Comparison of ENCODE assay signal across 13 mouse cellular contexts in genomic region chr8:95272871-95273270, GRCm38 (mm10). TPM values are rescaled to one million over a fixed set of nuclear protein-coding genes. Genes with fewer than 3 reads are reported as not detected.
A peak's percentile ranks its signal among the peaks of the same experiment; 100 is the strongest.
DNase-seq lines count a peak whose midpoint lies in the region; ATAC-seq lines count a peak whose summit lies in the region.
"Had no signal": no experiment of that assay in that cellular context is flagged by ENCODE, and none has a peak within 500 bp of the region (broad histone marks: within the 10 kb centered on the region; RNA-seq: fewer than 3 reads in every experiment).

No protein-coding gene starts in this region.

- 46% methylated on average over 2 of the region's 2 CpGs for WGBS in embryonic facial prominence, embryonic 14.5 days
- 38% methylated on average over 2 of the region's 2 CpGs for WGBS in embryonic facial prominence, embryonic 10.5 days
- 43% methylated on average over 2 of the region's 2 CpGs for WGBS in kidney, embryonic 16.5 days
- 13% methylated on average over 2 of the region's 2 CpGs for WGBS in lung, embryonic 16.5 days

- H3K36me3 ChIP-seq in embryonic facial prominence, embryonic 14.5 days (ENCODE audit: control insufficient read depth, insufficient read depth, low read length), result no peaks in the 10 kb centered on the region
- no peaks in the 10 kb centered on the region for H3K36me3 ChIP-seq in embryonic facial prominence, embryonic 10.5 days (replicated peaks)
- H3K36me3 ChIP-seq in kidney, embryonic 16.5 days (ENCODE audit: insufficient read depth, low read length), result no peaks in the 10 kb centered on the region
- H3K36me3 ChIP-seq in lung, embryonic 16.5 days (ENCODE audit: control insufficient read depth, insufficient read depth, low read length), result no peaks in the 10 kb centered on the region
- H3K36me3 ChIP-seq: hindbrain, embryonic 15.5 days; limb, embryonic 10.5 days had no signal

- no peak overlapping the region for H3K4me2 ChIP-seq in embryonic facial prominence, embryonic 14.5 days (ENCODE audit: low read depth, low read length)
- H3K4me2 ChIP-seq in kidney, embryonic 16.5 days (replicated peaks; ENCODE audit: low read depth, low read length), result no peak overlapping the region
- no peak overlapping the region for H3K4me2 ChIP-seq in lung, embryonic 16.5 days (ENCODE audit: low read depth, low read length)
- H3K4me2 ChIP-seq: hindbrain, embryonic 15.5 days had no signal

- no peak overlapping the region for H3K4me3 ChIP-seq in embryonic facial prominence, embryonic 14.5 days (ENCODE audit: low read depth, low read length)
- no peak overlapping the region for H3K4me3 ChIP-seq in embryonic facial prominence, embryonic 10.5 days
- H3K4me3 ChIP-seq in kidney, embryonic 16.5 days (ENCODE audit: low read length), result no peak overlapping the region
- no peak overlapping the region for H3K4me3 ChIP-seq in lung, embryonic 16.5 days (ENCODE audit: low read length)
- H3K4me3 ChIP-seq: hindbrain, embryonic 15.5 days; limb, embryonic 10.5 days had no signal

- no peaks in the 10 kb centered on the region for H3K4me1 ChIP-seq in embryonic facial prominence, embryonic 14.5 days (ENCODE audit: control insufficient read depth, insufficient read depth, low read length)
- peaks cover 8% of the 10 kb centered on the region; the same call in 1 of the 2 replicates for H3K4me1 ChIP-seq in embryonic facial prominence, embryonic 10.5 days
- no peaks in the 10 kb centered on the region for H3K4me1 ChIP-seq in kidney, embryonic 16.5 days (ENCODE audit: insufficient read depth, low read length)
- no peaks in the 10 kb centered on the region for H3K4me1 ChIP-seq in lung, embryonic 16.5 days (replicated peaks; ENCODE audit: control insufficient read depth, insufficient read depth, low read length)
- H3K4me1 ChIP-seq: limb, embryonic 10.5 days had no signal

- no peaks in the 10 kb centered on the region for H3K27me3 ChIP-seq in embryonic facial prominence, embryonic 14.5 days (replicated peaks; ENCODE audit: control insufficient read depth, insufficient read depth, low read length)
- no peaks in the 10 kb centered on the region for H3K27me3 ChIP-seq in embryonic facial prominence, embryonic 10.5 days (replicated peaks; ENCODE audit: low read depth, poor library complexity, severe bottlenecking)
- no peaks in the 10 kb centered on the region for H3K27me3 ChIP-seq in kidney, embryonic 16.5 days (ENCODE audit: insufficient read depth, low read length)
- H3K27me3 ChIP-seq in lung, embryonic 16.5 days (ENCODE audit: control insufficient read depth, insufficient read depth, low read depth, low read length), result no peaks in the 10 kb centered on the region
- H3K27me3 ChIP-seq: hindbrain, embryonic 15.5 days had no signal

- H3K27ac ChIP-seq in embryonic facial prominence, embryonic 14.5 days (replicated peaks; ENCODE audit: low read depth, low read length), result no peak overlapping the region
- H3K27ac ChIP-seq in embryonic facial prominence, embryonic 10.5 days (replicated peaks), result no peak overlapping the region
- no peak overlapping the region for H3K27ac ChIP-seq in kidney, embryonic 16.5 days (ENCODE audit: low read length)
- H3K27ac ChIP-seq in lung, embryonic 16.5 days (ENCODE audit: low read length), result no peak overlapping the region
- H3K27ac ChIP-seq: hindbrain, embryonic 15.5 days; limb, embryonic 10.5 days had no signal

- DNase-seq in embryonic facial prominence, embryonic 14.5 days (ENCODE audit: low spot score), result peak; percentile 40
- DNase-seq in embryonic facial prominence, embryonic 10.5 days (ENCODE audit: low spot score), result no peak
- DNase-seq in kidney, postnatal 25 days, result peak; percentile 40 to 53
- DNase-seq in Muller cell, postnatal 12 days (ENCODE audit: inconsistent ontology term), result peak; percentile 76
- DNase-seq in thymus, postnatal 10 days (ENCODE audit: low spot score in 2 of 2), result no peak
- no peak for DNase-seq in frontal cortex, postnatal 10 days (ENCODE audit: low spot score in 2 of 2)
- DNase-seq: liver, postnatal 0 days; thymus, adult 2 months had no signal

- no peak for ATAC-seq in embryonic facial prominence, embryonic 14.5 days (ENCODE audit: low read depth)
- no peak for ATAC-seq in kidney, embryonic 16.5 days (ENCODE audit: low FRiP score, low TSS enrichment)
- ATAC-seq in lung, embryonic 16.5 days (ENCODE audit: low read depth), result peak; percentile 68; the same call in 1 of the 2 replicates
- ATAC-seq: liver, postnatal 0 days had no signal

- H3K9me3 ChIP-seq in embryonic facial prominence, embryonic 14.5 days (ENCODE audit: control insufficient read depth, low read length), result no peaks in the 10 kb centered on the region
- H3K9me3 ChIP-seq in embryonic facial prominence, embryonic 10.5 days, result no peaks in the 10 kb centered on the region
- no peaks in the 10 kb centered on the region for H3K9me3 ChIP-seq in kidney, embryonic 16.5 days (ENCODE audit: low read length)
- H3K9me3 ChIP-seq in lung, embryonic 16.5 days (ENCODE audit: control insufficient read depth, low read length), result no peaks in the 10 kb centered on the region
- H3K9me3 ChIP-seq: hindbrain, embryonic 15.5 days; limb, embryonic 10.5 days had no signal

- no peak overlapping the region for H3K9ac ChIP-seq in embryonic facial prominence, embryonic 14.5 days (ENCODE audit: low read depth, low read length)
- H3K9ac ChIP-seq in kidney, embryonic 16.5 days (replicated peaks; ENCODE audit: low read length), result no peak overlapping the region
- H3K9ac ChIP-seq in lung, embryonic 16.5 days (ENCODE audit: low read length), result no peak overlapping the region
- H3K9ac ChIP-seq: hindbrain, embryonic 15.5 days; liver, postnatal 0 days had no signal

RNA-seq across cellular contexts. Expression of gene Cngb1, which starts 33.5 kb away (rescaled TPM):
- polyA plus RNA-seq in embryonic facial prominence, embryonic 14.5 days (2014; fragmentation: Nextera tagmentation; extraction: Ambion mirVana), result 0.34 and 1.7 TPM in 2 replicates
- polyA plus RNA-seq in embryonic facial prominence, embryonic 10.5 days (2016; fragmentation: Nextera tagmentation; extraction: Ambion mirVana), result not detected in 2 replicates
- 0.64 and 0.85 TPM in 2 replicates for polyA plus RNA-seq in kidney, embryonic 16.5 days (2015; fragmentation: Nextera tagmentation; extraction: Ambion mirVana)
- polyA plus RNA-seq in lung, embryonic 16.5 days (2015; fragmentation: Nextera tagmentation; extraction: Ambion mirVana), result 0.94 and 1.6 TPM in 2 replicates

RNA-seq across cellular contexts. Expression of gene Tepp, which starts 37.5 kb away (rescaled TPM):
- 0.50 TPM in 1 of 2 replicates, not detected in the other for polyA plus RNA-seq in embryonic facial prominence, embryonic 14.5 days (2014; fragmentation: Nextera tagmentation; extraction: Ambion mirVana)
- polyA plus RNA-seq in embryonic facial prominence, embryonic 10.5 days (2016; fragmentation: Nextera tagmentation; extraction: Ambion mirVana), result not detected in 2 replicates
- 0.70 TPM in 1 of 2 replicates, not detected in the other for polyA plus RNA-seq in kidney, embryonic 16.5 days (2015; fragmentation: Nextera tagmentation; extraction: Ambion mirVana)
- polyA plus RNA-seq in lung, embryonic 16.5 days (2015; fragmentation: Nextera tagmentation; extraction: Ambion mirVana), result 0.45 and 0.80 TPM in 2 replicates
- polyA plus RNA-seq: forebrain, embryonic 11.5 days; limb, embryonic 10.5 days; liver, postnatal 0 days had no signal

RNA-seq across cellular contexts. Expression of gene Zfp319, which starts 58.9 kb away (rescaled TPM):
- 8.4 and 8.9 TPM in 2 replicates for polyA plus RNA-seq in embryonic facial prominence, embryonic 14.5 days (2014; fragmentation: Nextera tagmentation; extraction: Ambion mirVana)
- 11.5 and 12.4 TPM in 2 replicates for polyA plus RNA-seq in embryonic facial prominence, embryonic 10.5 days (2016; fragmentation: Nextera tagmentation; extraction: Ambion mirVana)
- 9.5 and 10.3 TPM in 2 replicates for polyA plus RNA-seq in kidney, embryonic 16.5 days (2015; fragmentation: Nextera tagmentation; extraction: Ambion mirVana)
- 8.5 and 9.8 TPM in 2 replicates for polyA plus RNA-seq in lung, embryonic 16.5 days (2015; fragmentation: Nextera tagmentation; extraction: Ambion mirVana)

RNA-seq across cellular contexts. Expression of gene Usb1, which starts 59.2 kb away (rescaled TPM):
- 36.3 and 38.0 TPM in 2 replicates for polyA plus RNA-seq in embryonic facial prominence, embryonic 14.5 days (2014; fragmentation: Nextera tagmentation; extraction: Ambion mirVana)
- 42.2 and 47.0 TPM in 2 replicates for polyA plus RNA-seq in embryonic facial prominence, embryonic 10.5 days (2016; fragmentation: Nextera tagmentation; extraction: Ambion mirVana)
- 59.0 and 61.7 TPM in 2 replicates for polyA plus RNA-seq in kidney, embryonic 16.5 days (2015; fragmentation: Nextera tagmentation; extraction: Ambion mirVana)
- 39.6 and 45.5 TPM in 2 replicates for polyA plus RNA-seq in lung, embryonic 16.5 days (2015; fragmentation: Nextera tagmentation; extraction: Ambion mirVana)

Comparison
In these comparisons a context has a peak if more than half of its experiments do, and no peak if none do; other contexts are left out.
1. DNase-seq: peak in embryonic facial prominence, embryonic 14.5 days (single experiment), kidney, postnatal 25 days (2 of 2) and Muller cell, postnatal 12 days (single experiment); none in embryonic facial prominence, embryonic 10.5 days (single experiment), thymus, postnatal 10 days (0 of 2) and frontal cortex, postnatal 10 days (0 of 2).